Mouse (Mus musculus): ENCODE measurements at regions not wholly inside any gene's neighbourhood (a gene's known extent, or its start where the extent isn't known, plus 50 kb on each side); places are given as distances from the start of the nearest gene placed in this dataset.

DNA sequence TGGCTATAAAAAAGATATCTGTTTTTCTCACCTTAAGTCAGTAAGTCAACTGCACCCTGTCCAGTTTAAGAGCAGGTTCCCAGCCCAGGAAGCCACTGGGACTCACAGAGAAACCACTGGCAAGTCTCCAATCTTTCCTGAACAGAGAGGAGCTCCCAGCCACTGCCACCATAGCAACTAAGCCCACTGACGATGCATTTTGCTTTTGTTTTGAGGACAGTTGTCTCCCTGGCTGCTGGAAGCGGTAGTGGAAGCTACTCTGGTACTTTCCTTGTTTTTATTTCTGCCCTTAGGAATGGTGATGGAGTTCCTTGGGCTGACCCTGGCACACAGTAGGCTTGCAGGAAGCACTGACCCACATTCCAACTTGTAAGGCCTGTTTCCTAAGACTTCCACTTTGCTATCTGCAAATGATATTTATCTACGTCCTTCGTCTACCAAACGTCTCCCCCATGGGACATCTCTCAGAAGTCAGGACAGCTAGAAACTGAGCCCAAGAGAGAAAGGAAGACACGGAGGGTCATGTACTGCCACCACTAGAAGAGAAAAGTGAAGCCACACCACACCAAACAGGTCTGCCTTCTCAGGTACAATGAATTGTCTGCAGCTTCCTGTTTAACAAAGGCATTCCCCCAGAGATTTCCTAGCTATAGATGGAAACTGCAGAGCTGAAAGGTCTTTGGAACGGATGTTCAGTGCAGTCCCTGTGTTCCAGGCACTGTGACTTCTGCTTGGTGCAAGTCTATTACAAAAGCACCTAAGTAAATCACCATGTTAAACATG is 125.7 kb upstream of the Fmo9 start:
- DNase-seq (ENCODE audit: low read depth), result no peak

GRCm38 (mm10) chr1:166811341-166812071 is 129.9 kb upstream of the Fmo9 start:
- no peak for DNase-seq (ENCODE audit: low read depth)

DNA sequence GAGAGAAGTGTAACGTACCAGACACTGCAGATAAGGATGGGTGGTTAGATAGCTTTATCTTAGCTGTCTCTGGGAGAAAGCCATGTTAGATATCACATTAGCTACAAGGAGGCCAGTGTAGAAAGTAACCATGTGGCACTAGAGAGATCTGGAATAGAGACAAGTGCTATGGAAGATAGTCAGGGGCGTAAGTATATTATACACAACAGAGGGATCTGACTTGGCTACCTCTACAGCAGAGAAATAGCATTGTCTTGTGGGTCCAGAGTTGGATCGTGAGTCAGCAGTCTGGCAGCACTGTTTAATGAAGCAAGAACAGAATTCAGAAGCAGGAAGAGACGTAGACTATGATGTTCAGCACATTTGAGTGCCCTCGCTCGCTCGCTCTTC is 130.4 kb upstream of the Fmo9 start:
- no peak for DNase-seq (ENCODE audit: low read depth)

- DNase-seq (ENCODE audit: low read depth), result no peak
Observed at GRCm38 (mm10) chr1:166812920-166813439, 131.3 kb upstream of the Fmo9 start.

DNA sequence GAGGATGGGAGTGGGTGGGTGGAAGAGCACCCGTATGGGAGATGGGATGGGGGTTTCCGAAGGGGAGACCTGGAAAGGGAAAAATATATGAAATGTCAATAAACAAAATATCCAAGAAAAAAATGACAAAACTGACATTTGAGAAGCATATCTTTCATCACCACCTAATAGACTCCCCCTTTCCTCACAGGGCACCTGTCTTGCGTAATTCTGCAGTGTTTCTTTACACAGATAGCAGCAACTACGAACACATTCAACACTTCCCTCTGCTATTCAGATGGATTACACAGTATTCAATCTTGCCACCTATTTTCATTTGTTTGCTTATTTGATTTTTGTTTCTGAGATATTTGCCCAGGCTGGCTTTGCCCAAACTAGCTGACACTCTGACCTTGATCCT is 136.3 kb upstream of the Fmo9 start:
- no peak for DNase-seq (ENCODE audit: low read depth)

GRCm38 (mm10) chr1:166818682-166819081 is 137.0 kb upstream of the Fmo9 start:
- DNase-seq (ENCODE audit: low read depth), result no peak

DNA sequence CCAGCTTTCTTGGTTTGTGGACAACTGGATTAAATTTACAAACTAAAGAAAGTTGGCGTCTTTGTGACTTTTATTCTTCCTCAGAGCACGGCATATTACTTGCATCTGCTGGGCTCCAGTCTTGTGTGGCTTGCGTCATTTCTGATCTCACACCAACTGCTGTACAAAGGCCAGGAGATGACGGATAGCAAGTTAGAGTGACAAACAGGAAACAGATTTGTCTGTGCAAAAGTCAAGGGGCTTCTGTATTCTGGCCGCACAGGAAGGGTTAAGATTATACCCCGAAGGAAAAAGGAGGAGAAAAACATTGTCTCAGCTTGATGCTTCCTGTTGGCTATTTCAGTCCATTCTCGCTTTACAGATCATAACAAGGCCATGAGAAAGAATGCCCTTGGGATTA is 137.8 kb upstream of the Fmo9 start:
- DNase-seq (ENCODE audit: low read depth), result no peak

DNA sequence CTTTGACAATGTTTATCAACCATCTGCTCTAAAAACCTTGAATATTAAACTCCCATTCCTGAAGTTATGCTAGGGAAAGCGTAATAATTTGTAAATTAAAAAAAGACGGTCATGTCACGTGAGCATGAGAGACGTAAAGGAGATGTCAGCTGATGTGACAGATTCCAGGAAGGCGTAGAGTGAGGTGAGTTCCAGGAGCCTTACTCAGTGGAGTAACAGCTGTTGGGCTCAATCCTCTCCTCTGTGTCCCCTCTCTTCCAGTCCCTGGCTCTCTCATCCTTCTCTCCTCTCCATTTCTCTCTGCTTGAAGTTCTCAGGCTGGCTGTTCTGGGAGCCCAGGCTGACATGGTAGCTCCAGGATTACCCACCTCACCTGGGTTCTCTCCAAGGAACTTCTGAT is 138.4 kb upstream of the Fmo9 start:
- no peak for DNase-seq (ENCODE audit: low read depth)

GRCm38 (mm10) chr1:166821146-166821545 is 139.5 kb upstream of the Fmo9 start:
- peak; percentile 2 for DNase-seq (ENCODE audit: low read depth)

- no peak for DNase-seq (ENCODE audit: low read depth)
Observed at GRCm38 (mm10) chr1:166837299-166837698, 155.7 kb upstream of the Fmo9 start.

DNA sequence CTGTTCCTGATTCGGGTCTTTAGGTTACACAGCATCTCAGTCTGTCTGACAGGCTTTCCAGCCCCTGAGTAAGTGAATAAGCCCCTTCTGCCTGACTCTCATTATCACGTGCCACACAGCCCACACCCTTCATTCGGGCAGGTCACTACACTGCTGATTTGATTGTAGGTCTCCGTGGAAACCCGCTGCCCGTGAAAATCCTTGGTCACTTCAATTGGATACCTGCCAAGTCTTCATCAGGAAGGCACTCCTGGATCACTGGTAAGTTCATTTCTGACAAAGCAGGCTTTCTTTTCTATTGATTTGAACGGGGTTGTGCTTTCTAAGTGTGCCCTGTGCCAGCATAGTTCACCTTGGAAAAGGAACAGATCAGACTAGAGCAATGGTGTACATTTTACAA is 158.2 kb upstream of the Fmo9 start:
- no peak for DNase-seq (ENCODE audit: low read depth)

DNA sequence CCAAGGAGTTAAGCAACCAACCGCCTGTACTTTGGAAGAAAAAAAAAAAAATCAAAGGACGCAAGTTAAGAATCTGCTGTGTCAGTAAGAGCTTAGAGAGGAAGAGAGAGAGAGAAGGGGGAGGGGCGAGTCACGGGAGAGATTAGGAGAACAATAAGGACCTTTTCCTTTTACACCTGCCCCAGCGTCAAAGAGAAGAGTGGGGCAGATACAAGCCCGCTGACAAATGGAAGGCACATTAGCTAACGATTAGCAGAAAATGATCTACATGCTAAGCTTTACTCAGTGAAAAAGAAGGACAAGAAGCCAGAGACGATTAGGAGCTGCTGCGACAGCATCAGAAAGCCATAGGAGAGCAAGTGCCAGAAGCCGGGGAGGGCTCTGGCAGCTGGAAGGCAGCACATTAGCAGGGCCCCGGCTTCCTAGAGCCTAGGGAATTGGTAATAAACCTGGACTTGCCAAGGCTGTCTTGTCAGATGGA is 157.8 kb upstream of the Fam78b start:
- DNase-seq (ENCODE audit: low read depth), result no peak

GRCm38 (mm10) chr1:166846566-166846965 is 154.7 kb upstream of the Fam78b start:
- DNase-seq (ENCODE audit: low read depth), result no peak

- DNase-seq (ENCODE audit: low read depth), result no peak
Observed at GRCm38 (mm10) chr1:166847233-166847632, 154.0 kb upstream of the Fam78b start.

- no peak for DNase-seq (ENCODE audit: low read depth)
Observed at GRCm38 (mm10) chr1:166848015-166848535, 153.1 kb upstream of the Fam78b start.

GRCm38 (mm10) chr1:166855988-166856387 is 145.2 kb upstream of the Fam78b start:
- DNase-seq (ENCODE audit: low read depth), result no peak

- no peak for DNase-seq (ENCODE audit: low read depth)
Observed at GRCm38 (mm10) chr1:166866256-166866655, 135.0 kb upstream of the Fam78b start.

GRCm38 (mm10) chr1:166871258-166871657 is 130.0 kb upstream of the Fam78b start:
- DNase-seq (ENCODE audit: low read depth), result no peak

DNA sequence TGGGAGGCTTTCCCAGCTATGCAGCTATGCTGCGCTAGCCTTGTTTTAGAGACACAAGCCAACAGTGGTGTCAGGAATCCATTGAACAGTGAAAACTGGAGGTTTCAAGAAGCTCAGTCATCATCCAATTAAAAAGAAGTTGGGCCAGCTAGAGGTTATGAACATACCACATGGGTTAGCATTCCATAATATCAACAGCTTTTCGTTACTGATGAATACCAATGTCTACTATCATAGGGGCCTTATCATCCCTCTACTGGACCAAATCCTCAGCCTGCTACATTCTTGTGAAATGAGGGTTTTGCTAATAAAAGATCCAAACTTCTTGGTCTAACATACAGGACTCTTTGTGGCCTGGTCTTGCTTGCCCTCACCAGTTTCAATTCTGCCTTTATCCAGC is 124.8 kb upstream of the Fam78b start:
- no peak for DNase-seq (ENCODE audit: low read depth)

GRCm38 (mm10) chr1:166883215-166883614 is 118.0 kb upstream of the Fam78b start:
- DNase-seq (ENCODE audit: low read depth), result no peak

DNA sequence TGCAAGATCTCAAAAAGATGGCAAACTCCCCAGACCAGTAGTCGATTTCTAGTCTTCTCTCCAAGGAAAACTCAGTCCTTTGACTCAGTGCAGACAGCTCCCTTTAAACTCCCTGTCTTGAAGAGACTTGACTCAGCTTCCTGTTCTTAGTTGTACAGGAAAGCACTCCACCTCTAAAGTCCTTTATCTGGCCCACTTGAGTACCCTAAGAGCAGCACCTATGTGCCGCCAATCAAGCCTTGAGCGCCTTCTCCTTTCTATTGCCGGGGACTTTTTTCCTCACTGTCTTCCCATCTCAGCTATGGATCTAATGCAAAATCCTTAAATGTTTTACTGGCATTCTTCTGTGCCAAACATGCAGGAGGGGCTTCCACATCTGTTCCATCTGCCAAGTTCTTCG is 105.3 kb upstream of the Fam78b start:
- DNase-seq (ENCODE audit: low read depth), result no peak

DNA sequence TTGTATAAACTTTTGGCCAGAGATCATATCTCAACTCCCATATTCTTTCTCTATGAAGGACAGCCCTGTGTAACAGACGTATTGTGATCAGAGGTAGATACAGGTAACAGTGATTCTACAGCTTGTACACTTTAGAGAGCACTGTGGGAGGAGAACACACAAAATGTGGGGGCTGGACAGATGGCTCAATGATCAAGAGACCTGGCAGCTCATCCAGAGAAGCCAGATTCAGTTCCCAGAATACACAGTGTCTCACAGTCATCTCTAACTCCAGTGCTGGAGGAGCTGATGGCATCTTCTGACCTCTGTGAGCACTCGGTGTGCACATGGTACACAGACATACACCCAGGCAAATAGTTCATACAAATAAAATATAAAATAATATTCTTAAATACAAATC is 102.5 kb upstream of the Fam78b start:
- DNase-seq (ENCODE audit: low read depth), result no peak

GRCm38 (mm10) chr1:166899238-166899637 is 102.0 kb upstream of the Fam78b start:
- DNase-seq (ENCODE audit: low read depth), result no peak

Data from induced T-regulatory cell, adult 2 months (primary cell).